Mouse (Mus musculus) c-Kit-positive CD71-positive TER-119-negative erythroid progenitor cells, embryonic 14.5 days (primary cell): ENCODE results near the gene Csrp2.

Experiments
- DNase-seq: peaks from one replicate; pipeline ENCODE4 v3.0.0-alpha.2; 2013; ENCODE audit warnings: low read depth

Csrp2 gene

DNA sequence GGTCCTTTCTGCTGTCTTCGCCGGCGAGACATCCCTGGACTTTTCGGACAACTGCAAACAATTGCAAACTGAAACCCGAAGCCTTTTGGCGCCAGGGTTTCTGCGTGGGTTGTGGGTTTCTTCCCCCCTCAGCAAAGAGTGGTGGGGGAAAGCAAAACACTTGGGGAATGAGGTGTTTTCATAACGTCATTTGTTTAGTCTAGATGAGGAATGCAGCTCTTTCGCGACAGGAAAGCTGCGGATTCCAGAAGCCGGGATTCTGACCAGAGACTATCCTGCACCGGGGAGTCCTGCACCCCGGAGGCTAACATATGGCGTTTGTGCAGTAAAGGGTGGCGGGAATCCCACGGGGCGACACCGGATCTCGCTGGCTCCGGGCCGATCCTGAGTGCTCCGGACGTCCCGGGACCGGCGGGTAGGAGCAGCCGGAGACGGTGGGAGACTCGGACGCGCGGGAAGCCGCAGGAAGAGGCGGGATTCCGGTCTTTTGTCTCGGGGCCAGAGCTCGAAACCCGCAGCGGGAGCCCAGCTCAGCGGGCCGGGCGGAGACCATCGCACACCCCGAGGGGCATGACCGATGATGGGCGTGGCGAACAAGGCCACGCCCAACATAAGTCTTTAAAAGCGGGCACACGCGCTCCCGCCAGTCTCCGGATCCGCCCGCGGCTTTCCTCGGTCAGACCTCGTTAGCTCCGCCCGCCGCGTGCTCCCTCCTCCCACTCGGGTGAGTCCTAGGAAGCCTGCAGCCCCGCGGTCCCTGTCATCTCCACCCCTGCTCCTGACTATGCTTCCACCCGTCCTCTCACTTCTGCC is at the start of gene Csrp2:
TSS of gene Csrp2 (plus strand) at position 259 of the 813 bp plus-strand sequence.
- DNase-seq: peak; percentile 79

DNA sequence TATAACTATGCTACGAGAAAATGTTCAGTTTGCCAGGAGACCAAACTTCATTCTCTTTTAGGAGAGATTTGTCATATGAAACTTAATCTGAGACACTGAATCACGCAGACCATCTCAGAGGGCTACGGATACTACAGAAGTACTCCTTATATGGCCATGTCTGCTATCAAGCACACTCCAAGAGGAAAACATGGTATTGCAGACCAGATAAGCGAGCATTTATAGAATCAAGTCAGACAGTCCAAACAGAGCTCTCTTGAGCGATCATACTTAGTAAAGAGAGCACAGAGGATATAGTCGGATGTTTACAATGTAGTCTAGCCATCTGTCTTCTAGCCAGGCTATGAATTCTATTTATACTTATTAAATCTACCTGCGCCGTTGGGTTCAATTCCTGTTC is 44.7 kb upstream of the Csrp2 start:
- DNase-seq: no peak

DNA sequence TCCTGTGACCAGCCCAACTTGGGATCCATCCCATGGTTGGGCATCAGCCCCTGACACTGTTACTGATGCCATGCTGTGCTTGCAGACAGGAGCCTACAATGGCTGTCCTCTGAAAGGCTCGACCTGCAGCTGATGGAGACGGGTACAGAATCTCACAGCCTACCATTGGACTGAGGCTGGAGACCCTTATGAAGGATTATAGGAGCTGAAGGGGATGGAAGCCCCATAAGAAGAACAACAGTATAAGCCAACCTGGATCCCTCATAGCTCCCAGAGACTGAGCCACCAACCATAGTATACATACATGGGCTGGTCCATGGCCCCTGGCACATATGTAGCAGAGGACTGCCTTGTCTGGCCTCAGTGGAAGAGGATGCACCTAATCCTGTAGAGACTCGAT is 42.6 kb upstream of the Csrp2 start:
- DNase-seq: no peak

DNA sequence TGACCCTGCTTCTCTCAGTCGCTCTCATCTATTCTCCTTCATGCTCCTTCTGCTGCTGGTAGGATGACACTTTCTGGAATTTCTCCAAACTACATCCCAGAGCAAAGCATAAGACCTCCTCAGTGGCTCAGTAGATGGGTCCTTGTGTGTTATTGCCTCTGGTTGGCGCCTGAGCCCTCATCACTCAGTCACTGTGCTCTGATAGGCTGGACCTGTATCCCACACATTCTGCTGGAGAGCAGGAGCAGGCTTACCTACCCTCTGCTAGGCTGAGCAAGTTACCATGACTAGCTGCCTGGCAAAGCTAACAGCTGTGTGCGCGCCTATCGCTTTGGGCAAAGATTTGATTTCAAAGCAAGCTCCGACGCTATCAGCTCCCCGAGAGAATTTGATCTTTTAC is 41.7 kb upstream of the Csrp2 start:
- no peak for DNase-seq

DNA sequence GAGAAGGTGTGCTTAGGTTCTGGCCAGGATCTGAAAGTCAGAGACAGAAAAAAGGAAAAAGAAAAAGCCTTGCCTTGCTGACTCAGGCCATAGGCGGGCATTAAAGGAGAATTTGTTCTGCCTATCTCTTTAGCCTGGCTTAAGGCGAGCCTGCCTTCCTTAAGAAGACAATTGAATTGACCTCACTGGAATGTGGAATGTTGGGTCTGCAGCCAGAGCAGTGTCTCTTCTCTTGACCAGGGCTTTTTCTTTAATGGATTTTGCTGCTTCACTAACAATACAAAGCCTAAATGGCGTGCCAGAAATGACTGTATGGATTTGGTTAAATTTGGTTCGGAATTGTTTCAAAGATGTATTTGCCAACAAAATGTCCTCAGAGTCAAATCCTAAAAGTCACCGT is 40.9 kb upstream of the Csrp2 start:
- no peak for DNase-seq

DNA sequence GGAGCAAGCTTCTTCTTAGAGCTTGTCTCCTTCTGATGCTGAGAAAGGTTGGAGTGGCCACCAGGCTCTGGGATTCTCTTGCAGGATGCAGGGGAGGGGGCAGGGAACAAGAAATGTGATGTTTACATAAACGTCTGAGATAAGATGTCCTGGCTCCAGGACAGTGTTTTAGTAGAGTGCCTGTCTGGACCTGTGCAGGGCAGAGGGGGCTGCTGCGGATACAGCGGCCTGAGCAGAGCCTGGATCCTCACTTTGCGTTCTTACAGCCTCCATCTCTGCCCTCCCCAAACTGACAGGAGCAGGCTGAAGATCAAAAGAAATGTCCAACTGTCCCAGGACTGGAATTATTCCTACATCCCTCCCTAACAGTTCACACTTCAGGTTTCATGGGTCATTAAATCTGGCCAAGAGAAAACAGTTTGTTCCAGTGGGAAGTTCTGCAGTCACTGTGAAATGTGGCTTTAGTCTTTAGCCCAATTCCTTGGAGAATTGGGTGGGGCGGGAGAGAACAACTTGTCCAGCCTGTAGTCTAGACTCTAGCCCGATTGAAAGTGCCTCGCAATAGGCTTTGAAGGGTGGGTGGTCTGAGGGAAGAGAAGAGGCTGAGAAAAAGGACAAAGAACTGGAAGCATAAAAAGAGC is 40.0 kb upstream of the Csrp2 start:
- no peak for DNase-seq

DNA sequence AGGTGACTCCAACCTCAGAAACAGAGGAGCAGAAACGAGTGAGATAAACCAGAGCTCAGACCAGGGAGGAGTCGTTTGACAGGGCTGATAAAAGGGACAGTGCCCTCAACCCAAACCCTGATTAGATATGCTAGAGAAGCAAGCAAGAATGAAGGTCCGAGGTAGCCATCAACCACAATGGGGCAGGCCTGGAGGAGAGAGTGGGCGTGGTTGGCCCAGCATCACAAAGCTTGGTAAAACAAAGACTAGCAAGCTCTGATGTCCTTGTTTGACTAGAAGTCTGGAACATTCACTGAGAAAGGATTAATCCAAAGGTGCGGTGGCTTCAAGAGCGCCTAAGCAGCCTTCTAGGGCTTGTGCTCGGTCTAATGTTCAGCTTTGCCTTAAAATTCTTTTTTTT is 38.2 kb upstream of the Csrp2 start:
- no peak for DNase-seq

DNA sequence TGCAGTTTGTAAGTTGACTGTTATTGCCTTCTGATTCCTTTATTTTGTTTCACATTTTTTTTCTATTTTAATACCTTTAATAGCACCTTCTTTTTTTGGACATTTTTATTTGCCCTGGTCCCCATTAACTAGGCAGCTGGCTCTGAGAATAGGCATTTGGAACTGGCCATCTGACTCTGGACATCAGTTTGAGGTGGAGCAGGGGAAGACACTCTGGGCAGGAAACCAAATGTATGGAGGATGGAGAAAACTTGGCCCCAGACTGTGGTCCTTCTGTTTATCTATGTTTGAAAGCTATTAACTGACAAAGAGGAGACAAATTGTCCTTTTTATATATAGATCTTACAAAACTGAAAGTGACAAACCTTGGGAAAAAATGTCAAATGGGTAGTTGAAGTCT is 36.9 kb upstream of the Csrp2 start:
- DNase-seq: no peak

DNA sequence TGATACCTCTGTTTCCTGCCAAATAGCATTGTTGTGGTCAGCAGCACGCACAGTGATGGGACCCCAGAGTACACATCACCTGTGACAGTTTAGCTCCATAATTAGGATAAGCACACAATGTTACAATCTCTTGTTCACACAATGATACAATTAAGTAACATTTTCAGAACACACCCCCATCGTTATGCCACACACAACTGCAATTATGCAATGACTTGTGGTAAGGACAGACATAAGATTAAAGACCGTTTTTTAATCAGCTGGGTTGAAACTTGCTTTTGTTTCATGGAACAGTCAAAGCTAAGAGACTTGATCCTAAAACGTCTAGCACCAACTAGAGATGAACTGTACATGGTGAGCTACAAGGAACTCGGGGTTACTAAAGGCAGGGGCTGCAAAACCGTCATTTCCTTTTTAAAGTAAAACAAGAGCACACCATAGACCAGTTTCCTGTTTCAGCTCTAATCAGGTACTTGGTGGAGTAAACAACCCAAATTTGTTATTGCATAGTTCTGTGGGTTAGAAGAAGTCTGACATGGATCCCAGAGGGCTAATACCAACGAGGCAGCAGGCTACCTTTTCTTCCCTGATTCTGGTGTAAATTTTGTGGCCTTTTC is 28.8 kb upstream of the Csrp2 start:
- DNase-seq: no peak

DNA sequence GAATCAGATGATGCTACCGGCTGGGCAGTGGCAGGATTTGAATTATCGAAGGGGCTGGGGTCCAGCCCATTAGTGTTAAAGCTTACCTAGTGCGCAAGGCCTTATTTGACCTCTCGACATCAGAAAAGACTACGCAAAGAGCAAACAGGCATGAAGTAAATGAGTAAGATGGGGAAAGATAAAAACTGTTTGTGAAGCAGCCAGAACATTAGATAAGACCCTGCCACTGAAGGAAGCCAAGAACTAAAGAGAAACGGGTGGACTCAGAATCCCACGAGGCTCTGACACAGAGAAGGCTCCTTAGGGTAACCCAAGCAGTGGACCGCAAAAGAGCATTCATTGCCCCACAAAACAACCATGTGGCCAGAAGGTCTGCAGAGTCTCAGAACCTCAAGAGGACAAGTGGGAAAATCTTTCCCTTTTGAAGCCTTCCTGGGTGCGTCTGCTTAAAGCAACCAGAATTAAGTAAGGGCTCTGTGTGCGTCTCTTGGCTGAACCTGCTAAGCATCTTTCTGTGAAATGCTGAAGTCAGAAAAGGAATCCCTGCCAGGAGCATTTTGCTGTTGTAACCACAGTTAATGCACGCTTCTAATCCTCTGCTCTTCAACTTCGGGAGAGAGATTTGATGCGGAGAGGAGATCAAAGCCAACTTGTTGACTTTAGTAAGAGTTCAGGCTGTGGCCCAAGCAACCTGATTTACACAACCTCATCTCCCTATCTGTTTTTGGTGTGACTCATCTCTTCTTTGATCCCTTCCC is 19.7 kb upstream of the Csrp2 start:
- no peak for DNase-seq

DNA sequence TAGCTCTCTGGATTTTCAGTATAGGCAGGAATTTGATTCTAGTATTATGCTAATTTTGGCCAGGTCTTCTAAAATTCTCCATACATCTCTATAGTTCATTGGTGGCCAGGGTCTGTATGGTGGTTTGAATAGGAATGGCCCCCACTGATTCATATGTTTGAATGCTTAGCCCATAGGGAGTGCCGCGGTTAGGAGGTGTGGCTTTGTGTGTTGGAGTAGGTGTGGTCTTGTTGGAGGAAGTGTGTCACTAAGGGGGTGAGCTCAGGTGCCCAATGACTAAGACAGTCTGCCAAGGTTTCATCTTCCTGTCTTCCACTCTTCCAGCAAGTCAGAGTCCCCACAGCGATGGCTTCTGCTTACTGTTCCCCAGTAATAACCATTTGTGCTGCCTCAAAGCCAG is 15.7 kb upstream of the Csrp2 start:
- no peak for DNase-seq

DNA sequence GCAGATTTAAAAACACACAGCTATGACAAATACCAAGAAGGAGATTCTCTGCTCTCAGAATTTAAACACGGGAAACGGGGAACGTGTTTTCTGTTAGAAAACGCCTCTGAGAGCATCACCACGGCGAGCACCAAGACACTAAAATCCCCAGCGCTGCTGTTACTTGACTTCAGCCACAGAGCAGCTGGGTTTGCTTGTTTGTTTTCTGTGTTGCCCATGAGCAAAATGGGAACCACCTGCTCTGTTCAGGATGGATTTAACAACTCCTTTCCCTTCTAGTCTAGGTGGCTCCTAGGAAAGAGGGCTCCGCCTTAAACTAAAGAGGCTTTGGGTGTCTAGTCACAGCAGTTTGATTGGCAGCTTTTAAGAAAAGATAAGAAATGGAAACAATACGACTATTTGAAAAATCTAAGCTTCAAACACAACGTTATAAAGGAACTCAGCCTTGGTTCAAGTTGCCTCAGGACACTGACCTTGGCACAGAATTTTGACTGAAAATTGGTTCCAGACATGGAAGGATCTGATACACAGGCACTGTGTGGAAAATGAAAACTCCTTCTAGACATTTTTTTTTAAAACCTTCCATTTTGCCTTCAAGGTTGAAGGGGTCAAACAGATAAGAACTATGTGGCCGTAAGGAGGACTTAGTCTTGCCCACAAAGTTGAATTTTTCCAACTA is 2.8 kb upstream of the Csrp2 start:
- DNase-seq: no peak

DNA sequence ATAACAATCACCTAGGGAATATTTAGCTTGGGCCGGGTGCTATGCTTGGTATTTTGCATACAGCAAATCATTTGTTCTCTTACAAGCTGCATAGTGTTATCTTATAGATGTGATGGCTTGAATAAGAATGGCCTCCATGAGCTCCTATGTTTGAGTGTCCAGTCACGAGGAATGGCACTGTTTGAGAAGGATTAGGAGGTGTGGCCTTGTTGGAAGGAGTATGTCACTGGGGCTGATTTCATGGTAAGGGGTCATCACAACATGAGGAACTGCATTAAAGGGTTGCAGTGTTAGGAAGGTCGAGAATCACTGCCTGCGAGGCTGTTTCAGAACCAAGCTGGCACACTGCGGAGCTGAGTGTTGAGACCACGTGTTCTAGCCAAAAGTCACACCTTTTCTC is 2.1 kb upstream of the Csrp2 start:
- DNase-seq: no peak

DNA sequence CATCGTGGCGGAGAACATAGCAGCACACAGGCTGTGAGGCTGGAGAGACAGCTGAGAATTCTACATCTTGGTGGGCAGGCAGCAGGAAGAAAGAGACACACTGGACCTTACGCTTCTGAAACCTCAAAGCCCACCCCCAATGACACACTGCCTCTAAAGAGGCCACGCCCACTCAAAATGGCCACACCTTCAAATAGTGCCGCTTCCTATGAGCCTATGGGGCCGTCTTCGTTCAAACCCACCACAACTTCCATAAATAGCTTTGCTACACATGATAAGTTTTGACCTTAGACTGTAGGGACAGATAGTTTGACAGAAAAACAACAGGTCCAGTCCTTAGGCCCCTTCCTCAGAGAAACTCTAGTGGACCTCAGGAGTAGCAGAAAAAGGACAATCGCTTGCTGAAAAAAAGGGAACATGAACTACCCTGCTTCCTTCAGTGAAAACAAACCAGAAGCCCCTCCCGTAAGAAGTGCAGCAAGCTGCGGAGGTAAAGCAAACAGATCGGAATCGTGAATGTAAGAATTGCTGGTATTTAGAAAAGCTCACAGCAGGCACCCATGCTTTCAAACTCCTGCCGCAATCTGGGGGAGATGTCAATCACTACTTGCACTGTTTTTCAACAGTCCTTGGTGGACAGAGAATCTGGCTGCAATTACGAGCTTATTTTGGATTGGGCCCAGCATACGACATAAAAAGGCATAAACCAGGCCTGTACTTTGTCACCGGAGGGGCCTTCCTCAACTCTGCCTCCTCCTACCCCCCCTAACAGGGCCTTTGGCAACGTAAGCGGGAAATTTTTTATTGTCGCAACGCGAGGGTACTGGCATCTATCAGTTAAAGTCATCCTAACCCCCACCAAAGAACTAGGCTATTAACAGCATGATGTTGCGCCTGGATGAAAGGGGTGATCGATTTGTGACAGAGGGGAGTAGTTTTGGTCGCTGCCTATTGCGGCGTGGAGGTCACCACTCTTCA is 886 bp upstream of the Csrp2 start:
- DNase-seq: no peak

DNA sequence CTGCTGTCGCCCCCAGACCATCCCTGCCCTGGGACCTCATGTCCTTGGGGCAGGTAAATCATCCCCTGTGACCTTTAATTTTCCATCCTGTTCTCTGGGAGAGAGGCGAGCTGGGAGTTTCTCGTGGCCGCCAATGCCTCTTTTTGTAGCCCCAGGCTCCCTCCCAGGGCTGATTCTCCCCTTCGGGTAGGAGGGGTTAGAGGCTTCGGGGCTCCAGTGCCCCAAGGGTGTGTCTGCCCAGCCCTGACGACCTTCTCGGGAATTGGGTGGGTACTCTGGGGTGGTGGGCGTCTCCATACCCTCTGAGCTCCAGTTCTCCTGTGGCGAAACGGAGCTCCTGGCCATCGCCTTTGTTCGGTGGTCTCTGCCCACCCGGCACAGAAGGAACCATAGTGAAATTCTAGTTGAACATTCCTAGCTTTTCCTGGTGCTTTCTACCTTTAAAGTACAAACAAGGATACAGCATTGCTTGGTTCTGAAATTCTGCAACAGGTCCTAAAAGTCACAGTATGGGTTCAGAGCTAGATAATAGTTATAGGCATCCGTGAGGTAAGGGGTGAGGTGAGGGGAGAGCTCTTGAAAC is 870 bp downstream of the Csrp2 start:
- no peak for DNase-seq

DNA sequence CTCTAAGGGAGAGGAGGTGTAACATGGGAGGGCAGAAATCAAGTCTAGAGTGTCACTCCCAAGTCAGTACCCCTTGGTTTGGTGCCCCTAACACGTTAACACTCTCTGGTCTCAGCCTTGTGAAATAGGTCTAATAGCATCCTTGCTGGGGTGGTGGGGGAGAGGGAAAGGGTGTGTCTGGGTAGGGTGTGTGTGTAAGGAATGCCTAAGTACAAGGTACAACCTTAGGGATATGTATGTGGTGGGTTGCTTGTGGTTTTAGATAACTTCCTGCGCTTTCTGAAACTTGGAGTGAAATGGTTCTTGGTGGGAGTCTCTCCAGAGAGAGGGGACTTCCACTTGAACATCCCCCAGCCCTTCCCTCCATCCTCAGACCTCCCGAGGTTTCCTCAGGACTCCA is 2.3 kb downstream of the Csrp2 start:
- DNase-seq: no peak

DNA sequence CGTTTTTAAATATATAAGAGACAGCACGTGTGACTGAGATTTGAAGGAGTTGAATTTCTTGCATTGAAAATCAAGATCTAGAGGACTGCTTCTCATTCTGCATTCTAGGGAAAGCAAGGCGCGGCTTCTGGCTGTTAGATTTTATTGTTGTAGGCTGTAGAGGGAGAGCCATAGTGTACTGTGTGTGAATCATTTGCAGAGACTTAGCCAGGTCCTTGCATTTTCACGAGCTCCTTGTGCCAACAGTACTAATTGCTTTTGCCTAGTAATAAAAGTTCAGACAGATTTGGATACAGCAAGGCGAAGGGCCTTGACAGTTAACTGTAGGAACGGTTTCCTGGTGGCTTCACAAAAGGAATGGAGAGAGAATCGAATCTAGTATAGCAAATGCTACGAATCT is 3.0 kb downstream of the Csrp2 start:
- DNase-seq: no peak

DNA sequence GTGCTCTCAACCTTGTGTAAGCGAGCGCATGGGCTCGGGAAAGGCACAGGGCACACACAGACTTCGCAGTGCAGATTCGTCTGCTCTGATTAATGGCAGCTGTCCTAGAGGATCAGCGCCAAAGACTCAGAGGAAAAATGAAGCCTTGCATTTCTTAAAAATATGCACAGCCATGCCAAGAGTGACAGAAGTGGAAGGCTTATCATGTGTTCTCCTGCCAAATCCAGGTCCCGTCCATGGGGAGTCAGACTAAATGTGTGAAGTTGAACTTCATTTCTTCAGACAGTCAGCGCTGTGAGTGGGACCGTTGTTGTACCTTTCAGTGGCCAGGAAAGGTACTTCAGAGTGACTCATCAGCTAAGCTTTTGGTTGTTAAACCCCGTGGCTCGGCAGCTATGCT is 7.9 kb downstream of the Csrp2 start:
- no peak for DNase-seq

DNA sequence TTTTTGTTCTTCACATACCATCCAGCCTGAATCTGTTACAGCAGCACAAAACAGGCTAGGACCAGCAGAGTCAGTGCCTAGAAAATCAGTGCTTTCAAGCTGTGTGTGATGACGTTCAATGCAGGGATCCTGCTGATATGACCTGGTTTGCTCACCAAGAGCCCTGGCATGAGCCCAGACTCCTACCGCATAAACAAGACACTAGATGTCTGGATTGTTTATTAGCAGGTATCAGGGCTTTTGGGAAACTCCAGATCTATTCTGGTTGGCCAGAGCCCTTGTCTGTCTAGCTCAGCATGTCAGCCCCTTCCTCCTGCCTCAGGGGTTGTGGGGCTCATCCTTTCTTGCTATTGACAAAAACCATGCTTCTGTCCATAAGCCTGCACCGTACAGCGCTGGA is 10.2 kb downstream of the Csrp2 start:
- DNase-seq: no peak

DNA sequence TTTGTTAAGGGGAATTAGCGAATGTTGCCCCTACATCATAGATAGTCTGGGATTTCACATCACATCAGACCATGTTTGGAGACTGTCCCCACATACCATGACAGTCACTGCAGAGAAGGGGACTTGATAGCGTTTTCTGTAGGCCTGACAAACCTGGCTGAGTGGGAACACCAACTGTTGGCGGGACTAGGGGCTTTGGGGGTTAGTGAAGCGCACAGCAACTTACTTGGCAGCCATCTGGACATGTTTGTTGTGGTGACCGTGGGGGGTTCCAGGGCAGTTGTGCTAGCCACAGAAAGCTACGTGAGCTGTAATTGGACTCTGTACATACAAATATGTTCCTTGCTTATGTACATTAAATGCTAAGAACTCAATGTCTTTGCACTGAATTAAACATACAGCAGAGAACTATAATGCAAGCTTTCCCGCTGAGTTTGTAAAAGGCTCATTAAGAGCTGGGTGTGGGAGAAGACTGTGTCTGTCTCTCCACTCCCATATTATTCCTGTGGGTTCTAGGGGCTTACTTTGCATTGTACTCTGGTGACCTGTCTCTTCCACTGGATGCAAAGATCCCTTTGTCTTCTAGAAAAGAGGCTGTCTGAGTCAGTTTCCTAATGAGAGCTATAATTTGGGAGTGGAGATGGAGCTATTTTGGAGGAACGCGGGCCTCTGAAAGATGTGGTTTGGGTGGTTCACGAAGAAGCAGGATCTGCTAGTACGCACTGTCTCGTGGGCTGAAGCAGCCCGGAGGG is 11.7 kb downstream of the Csrp2 start:
- DNase-seq: no peak
